Mouse (Mus musculus): ENCODE data around the gene Muc5b.

The Muc5b gene

DNA sequence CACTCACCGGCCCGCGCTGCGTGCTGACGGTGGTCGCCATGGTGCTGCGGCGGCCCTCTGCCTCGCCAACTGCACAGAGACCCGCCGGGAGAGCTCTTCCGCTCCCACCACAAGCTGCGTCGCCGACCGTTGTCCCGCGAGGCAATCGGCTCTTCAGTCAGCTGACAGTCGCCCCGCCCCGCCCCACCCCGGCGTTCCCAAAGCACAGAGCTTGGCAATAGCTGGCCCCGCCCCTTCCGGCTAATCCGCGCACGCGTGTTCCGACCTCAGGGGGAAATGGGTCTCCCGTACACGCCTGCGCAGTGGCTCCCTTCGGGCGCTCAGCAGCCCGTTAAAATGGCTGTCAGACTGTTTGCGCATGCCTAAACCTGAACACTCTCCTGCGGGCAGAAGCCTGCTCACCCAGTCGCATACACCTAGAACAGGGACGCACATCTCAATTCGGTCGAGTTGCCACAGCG is 63.4 kb downstream of the Muc5b start:
- peak; percentile 99 for DNase-seq (ENCODE audit: low read depth, low spot score)

DNA sequence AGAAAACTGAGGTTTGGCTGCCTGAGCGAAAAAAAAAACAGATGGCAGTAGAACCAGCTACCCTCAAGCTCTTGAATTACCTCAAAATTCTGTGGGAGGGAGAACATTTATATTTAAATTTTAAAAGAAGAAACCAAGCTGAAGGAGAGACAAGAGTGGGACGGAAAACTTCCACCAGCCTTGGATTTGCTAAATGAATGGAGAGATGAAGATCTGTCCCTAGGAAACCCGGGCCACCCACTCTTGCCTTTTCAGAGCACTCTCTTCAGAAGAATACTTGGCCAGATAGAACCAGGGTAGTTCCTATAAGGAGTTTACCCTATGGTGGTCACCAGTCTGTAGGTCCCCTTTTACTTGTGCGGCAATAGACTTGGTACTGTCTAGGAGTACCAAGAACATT is 63.9 kb downstream of the Muc5b start:
- DNase-seq (ENCODE audit: low read depth, low spot score) = no peak

- DNase-seq (ENCODE audit: low read depth, low spot score) = no peak
Observed at GRCm38 (mm10) chr7:141908591-141908990, 69.7 kb downstream of the Muc5b start.

- DNase-seq (ENCODE audit: low read depth, low spot score) = no peak
Observed at GRCm38 (mm10) chr7:141911305-141911704, 72.4 kb downstream of the Muc5b start.

DNA sequence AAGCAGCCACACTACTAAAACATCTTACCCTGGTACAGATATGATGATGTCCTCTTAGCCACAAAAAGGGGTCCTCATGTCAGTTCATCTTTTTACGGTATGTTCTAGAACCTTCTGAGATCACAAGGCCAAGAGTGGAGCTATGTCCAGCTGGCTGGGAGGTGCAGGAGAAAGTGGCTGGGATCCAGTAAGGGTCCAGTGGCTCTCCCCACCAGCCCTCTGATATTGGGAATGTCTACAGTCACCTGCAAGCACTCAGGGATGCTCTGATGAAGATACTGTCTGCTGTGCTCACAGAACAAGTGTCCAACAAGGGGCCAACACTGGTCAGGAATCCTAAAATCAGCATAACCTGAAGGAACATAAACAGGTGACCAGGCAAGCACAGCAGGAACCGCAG is 79.5 kb downstream of the Muc5b start, which contains the start of gene Tollip:
Tollip (minus strand) TSS at position 101 of the 400 bp plus-strand sequence.
- DNase-seq (ENCODE audit: low read depth, low spot score) = no peak
